Mouse (Mus musculus) 3T3-L1 (cell line): ENCODE data around the gene Aarsd1.
"Not testable (repeated sequence)": the region's sequence is repeated elsewhere in the genome, so short reads cannot be mapped to it uniquely, and the experiment has no call there.

Experiments
- DNase-seq: peaks from one replicate; pipeline ENCODE4 v3.0.0-alpha.2; 2015; ENCODE audit warnings: low read depth, low spot score

Gene Aarsd1

GRCm38 (mm10) chr11:101378196-101378595 is 39.2 kb downstream of the Aarsd1 start:
- not testable (repeated sequence) for DNase-seq

- DNase-seq: no peak
These were observed 42.9 kb downstream of the Aarsd1 start for GRCm38 (mm10) chr11:101374421-101374938.

- no peak for DNase-seq
These were observed 47.3 kb downstream of the Aarsd1 start for GRCm38 (mm10) chr11:101370141-101370540.

- DNase-seq: no peak
These were observed 50.0 kb downstream of the Aarsd1 start, which contains the start of gene G6pc for GRCm38 (mm10) chr11:101367326-101367935. Gene G6pc, plus strand, starts transcription at chr11:101367561.

GRCm38 (mm10) chr11:101364531-101364931 is 52.9 kb downstream of the Aarsd1 start:
- no peak for DNase-seq

GRCm38 (mm10) chr11:101360651-101361113 is 56.7 kb downstream of the Aarsd1 start:
- DNase-seq: no peak

GRCm38 (mm10) chr11:101359776-101360175 is 57.6 kb downstream of the Aarsd1 start:
- no peak for DNase-seq

- peak; percentile 66 for DNase-seq
These were observed 59.8 kb downstream of the Aarsd1 start for GRCm38 (mm10) chr11:101357505-101358182.
